Mouse (Mus musculus) C2C12 (cell line): ENCODE data around the gene Nptx2. TPM values are rescaled to one million over a fixed set of nuclear protein-coding genes. Genes with fewer than 3 reads are reported as not detected.

Experiments used
- H3K27me3 ChIP-seq: one replicate; pipeline ENCODE4 v1.6.1; 2011; ENCODE audit not compliant: control insufficient read depth, insufficient read depth, insufficient read length
- H3K36me3 ChIP-seq: one replicate; pipeline ENCODE4 v1.6.1; 2011; ENCODE audit not compliant: control insufficient read depth, insufficient read depth
- H3K4me3 ChIP-seq: one replicate; pipeline ENCODE4 v1.5.1; 2011; ENCODE audit warnings: mild to moderate bottlenecking, control low read depth; ENCODE audit not compliant: poor library complexity, insufficient read depth, severe bottlenecking
- H3K79me2 ChIP-seq: one replicate; pipeline ENCODE4 v1.6.1; 2011; ENCODE audit not compliant: control insufficient read depth, insufficient read depth
- H3K79me3 ChIP-seq: one replicate; pipeline ENCODE4 v1.6.1; 2011; ENCODE audit warnings: low read depth, control low read depth
- H3ac ChIP-seq: one replicate; pipeline ENCODE3; 2011; ENCODE audit warnings: low read depth; ENCODE audit not compliant: control insufficient read depth, insufficient read length
- CEBPB ChIP-seq: IDR thresholded peaks from one replicate; pipeline ENCODE4 v1.6.1; 2011; ENCODE audit warnings: low read depth, mild to moderate bottlenecking, control low read depth, moderate library complexity
- CTCF ChIP-seq: IDR thresholded peaks from one replicate; pipeline ENCODE4 v1.5.1; 2011; ENCODE audit not compliant: control insufficient read depth, insufficient read depth, insufficient read length
- FOSL1 ChIP-seq: IDR thresholded peaks from one replicate; pipeline ENCODE4 v1.8.0; 2011; ENCODE audit warnings: mild to moderate bottlenecking, low read length; ENCODE audit not compliant: poor library complexity, insufficient read depth, severe bottlenecking
- MAX ChIP-seq: IDR thresholded peaks from one replicate; pipeline ENCODE4 v1.6.1; 2011; ENCODE audit warnings: mild to moderate bottlenecking, control low read depth
- MYOD1 ChIP-seq: IDR thresholded peaks from one replicate; pipeline ENCODE4 v1.6.1; 2011; ENCODE audit warnings: low read depth; ENCODE audit not compliant: control insufficient read depth, insufficient read length
- MYOG ChIP-seq: IDR thresholded peaks from one replicate; pipeline ENCODE4 v1.6.1; 2011; ENCODE audit not compliant: control insufficient read depth, insufficient read length; ENCODE audit errors: extremely low read depth
- USF1 ChIP-seq: IDR thresholded peaks from one replicate; pipeline ENCODE4 v1.6.1; 2011; ENCODE audit warnings: low read depth, mild to moderate bottlenecking, control low read depth, moderate library complexity
- long read RNA-seq, 2 experiments: library from polyadenylated mRNA; unstranded; transcript quantifications; one replicate each; pipeline ENCODE4 v2.0.0; 2019 to 2020
- polyA plus RNA-seq: library from polyadenylated mRNA; unstranded; fragments of >200 nt; fragmentation: generic; extraction: Trizol; gene quantifications from one replicate; pipeline ENCODE4 v1.2.1, GENCODE M21; 2012; ENCODE audit warnings: missing spikeins

Nptx2 gene
- polyA plus RNA-seq = not detected
- long read RNA-seq, experiment 1 = 0 reads
- long read RNA-seq, experiment 2 = 0 reads

DNA sequence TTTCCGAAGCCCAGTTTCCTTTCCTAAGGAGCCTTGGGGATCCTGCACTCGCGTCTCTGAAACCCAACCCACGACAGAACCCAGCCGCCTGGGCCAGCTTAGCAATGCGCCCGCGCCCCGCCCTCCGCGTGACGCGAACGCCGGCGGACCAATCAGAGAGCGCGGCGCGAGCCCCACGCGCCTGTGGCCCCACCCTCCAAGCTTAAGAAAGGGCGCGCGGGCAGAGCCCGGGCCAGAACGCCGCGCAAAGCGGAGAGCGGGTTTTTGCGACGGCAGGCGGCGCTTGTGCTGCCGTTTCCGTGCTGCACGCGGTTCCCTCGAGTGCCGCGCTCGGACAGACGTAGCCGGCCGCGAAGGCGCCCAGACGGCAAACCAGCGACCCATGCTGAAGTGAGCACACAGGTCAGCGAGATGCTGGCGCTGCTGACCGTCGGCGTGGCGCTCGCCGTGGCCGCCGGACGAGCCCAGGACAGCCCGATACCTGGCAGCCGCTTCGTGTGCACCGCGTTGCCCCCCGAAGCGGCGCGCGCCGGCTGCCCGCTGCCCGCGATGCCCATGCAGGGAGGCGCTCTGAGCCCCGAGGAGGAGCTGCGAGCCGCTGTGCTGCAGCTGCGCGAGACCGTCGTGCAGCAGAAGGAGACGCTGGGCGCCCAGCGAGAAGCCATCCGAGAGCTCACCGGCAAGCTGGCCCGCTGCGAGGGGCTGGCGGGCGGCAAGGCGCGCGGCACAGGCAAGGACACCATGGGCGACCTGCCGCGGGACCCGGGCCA lies at the start of gene Nptx2:
TSS of gene Nptx2 (plus strand) at position 250 of the 770 bp plus-strand sequence.
- H3K4me3 ChIP-seq = no peak within 1 kb of the TSS
- no peaks in the 10 kb centered on the region for H3K79me2 ChIP-seq
- H3K36me3 ChIP-seq = no peaks in the 10 kb centered on the region
- H3K79me3 ChIP-seq = no peaks in the 10 kb centered on the region
- H3K27me3 ChIP-seq = peaks cover 5% of the 10 kb centered on the region
- no peak within 1 kb of the TSS for H3ac ChIP-seq
- TF ChIP-seq CTCF = no peak
- no peak for TF ChIP-seq MYOD1
- no peak for TF ChIP-seq CEBPB
- no peak for TF ChIP-seq MAX
- no peak for TF ChIP-seq MYOG
- TF ChIP-seq FOSL1 = no peak

DNA sequence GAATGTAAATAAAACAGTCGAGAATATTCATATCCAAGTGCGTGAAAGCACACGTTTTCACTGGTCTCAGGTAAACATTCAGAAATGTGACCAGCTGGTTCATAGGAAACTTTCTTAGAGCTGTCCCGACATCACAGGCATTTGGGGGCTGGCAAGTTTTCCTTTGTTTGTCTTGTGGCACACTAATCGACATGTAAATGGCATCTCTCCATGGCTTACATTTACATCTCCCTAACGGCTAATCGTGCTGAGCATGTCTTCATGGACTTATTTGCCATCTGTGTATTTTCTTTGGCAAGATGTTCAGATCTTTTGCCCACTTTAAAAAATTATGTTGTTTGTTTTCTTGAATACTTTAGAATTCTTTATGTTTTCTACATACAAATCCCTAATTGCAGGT lies 49.2 kb upstream of the Nptx2 start:
- TF ChIP-seq MYOD1 = no peak
- TF ChIP-seq USF1 = no peak
- TF ChIP-seq MYOG = no peak
- no peak for TF ChIP-seq CTCF
- no peak for TF ChIP-seq MAX
- Histone ChIP-seq H3K27me3 (no peaks in the 10 kb centered on the region), H3K4me3 (no peak overlapping the region), H3K36me3 (no peaks in the 10 kb centered on the region), H3K79me3 (no peaks in the 10 kb centered on the region), H3ac (no peak overlapping the region), H3K79me2 (no peaks in the 10 kb centered on the region)

DNA sequence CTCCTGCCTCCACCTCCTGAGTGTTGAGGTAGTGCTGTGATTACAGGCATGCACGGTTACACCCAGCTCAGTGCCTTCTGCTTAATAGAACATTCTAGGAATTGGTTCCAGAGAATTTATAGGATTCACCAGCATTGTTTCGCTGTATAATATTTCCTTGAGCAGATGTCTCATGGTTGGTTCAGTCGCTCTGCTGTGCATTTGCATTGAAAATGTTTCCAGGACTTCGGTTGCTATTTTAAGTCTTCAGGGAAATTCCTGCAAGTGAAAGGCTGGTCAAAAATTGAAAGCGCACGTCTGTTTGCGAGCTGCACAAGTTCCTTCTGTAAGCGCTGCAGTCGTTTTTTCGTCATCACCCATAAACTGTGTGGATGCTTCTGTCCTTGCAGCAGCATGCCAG lies 41.5 kb upstream of the Nptx2 start:
- Histone ChIP-seq H3K79me3 (no peaks in the 10 kb centered on the region), H3K79me2 (no peaks in the 10 kb centered on the region), H3K4me3 (no peak overlapping the region), H3K27me3 (no peaks in the 10 kb centered on the region), H3K36me3 (no peaks in the 10 kb centered on the region), H3ac (no peak overlapping the region)
- no peak for TF ChIP-seq MAX

DNA sequence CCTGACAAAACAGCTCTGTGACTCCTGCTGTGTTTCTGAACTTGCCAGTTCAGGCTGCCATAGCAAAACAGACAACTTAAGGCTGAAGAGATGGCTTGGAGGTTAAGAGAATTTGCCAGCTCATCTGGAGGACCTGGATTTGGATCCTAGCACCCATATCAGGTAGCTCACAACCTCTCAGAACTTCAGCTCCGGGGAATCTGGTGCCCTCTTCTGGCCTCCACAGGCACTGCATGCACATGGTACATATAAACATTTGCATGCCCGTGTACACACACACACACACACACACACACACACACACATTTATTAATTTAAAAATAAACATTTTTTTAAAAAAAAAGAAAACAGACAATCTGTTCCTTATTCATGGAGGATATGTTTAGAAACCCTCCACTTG lies 40.0 kb upstream of the Nptx2 start:
- no peak for TF ChIP-seq CTCF
- TF ChIP-seq MYOG = no peak
- TF ChIP-seq MAX = no peak
- TF ChIP-seq MYOD1 = no peak
- no peak for TF ChIP-seq CEBPB
- TF ChIP-seq USF1 = no peak
- TF ChIP-seq FOSL1 = no peak
- H3K79me3 ChIP-seq = no peaks in the 10 kb centered on the region

DNA sequence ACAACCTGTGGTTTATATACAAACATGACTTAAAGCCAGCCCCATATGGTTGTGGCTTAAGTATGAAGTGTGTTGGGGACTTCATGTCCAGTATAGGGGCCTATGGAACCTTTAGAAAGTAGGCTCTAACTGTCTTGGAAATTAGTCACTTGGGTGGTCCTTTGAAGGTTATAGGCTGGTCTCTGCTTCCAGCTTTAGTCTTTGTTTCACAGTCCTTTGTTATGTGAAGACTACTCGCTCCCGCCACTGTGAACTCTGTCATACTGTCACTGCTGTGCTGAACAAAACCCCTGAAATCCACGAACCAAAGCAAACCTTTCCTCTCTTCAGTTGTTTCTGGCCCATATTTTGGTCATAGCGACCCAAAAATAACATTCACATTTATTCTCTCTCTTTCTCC lies 39.5 kb upstream of the Nptx2 start:
- H3K4me3 ChIP-seq = no peak overlapping the region
- no peaks in the 10 kb centered on the region for H3K79me2 ChIP-seq
- H3K79me3 ChIP-seq = no peaks in the 10 kb centered on the region
- no peak overlapping the region for H3ac ChIP-seq
- H3K27me3 ChIP-seq = no peaks in the 10 kb centered on the region
- TF ChIP-seq FOSL1 (no peak), MYOD1 (no peak), CTCF (no peak), CEBPB (no peak), MAX (no peak), MYOG (no peak), USF1 (no peak)
- H3K36me3 ChIP-seq = no peaks in the 10 kb centered on the region

More for the DNA sequence above, 40.0 kb upstream of the Nptx2 start:
- Histone ChIP-seq H3ac (no peak overlapping the region), H3K79me2 (no peaks in the 10 kb centered on the region), H3K27me3 (no peaks in the 10 kb centered on the region), H3K36me3 (no peaks in the 10 kb centered on the region), H3K4me3 (no peak overlapping the region)

DNA sequence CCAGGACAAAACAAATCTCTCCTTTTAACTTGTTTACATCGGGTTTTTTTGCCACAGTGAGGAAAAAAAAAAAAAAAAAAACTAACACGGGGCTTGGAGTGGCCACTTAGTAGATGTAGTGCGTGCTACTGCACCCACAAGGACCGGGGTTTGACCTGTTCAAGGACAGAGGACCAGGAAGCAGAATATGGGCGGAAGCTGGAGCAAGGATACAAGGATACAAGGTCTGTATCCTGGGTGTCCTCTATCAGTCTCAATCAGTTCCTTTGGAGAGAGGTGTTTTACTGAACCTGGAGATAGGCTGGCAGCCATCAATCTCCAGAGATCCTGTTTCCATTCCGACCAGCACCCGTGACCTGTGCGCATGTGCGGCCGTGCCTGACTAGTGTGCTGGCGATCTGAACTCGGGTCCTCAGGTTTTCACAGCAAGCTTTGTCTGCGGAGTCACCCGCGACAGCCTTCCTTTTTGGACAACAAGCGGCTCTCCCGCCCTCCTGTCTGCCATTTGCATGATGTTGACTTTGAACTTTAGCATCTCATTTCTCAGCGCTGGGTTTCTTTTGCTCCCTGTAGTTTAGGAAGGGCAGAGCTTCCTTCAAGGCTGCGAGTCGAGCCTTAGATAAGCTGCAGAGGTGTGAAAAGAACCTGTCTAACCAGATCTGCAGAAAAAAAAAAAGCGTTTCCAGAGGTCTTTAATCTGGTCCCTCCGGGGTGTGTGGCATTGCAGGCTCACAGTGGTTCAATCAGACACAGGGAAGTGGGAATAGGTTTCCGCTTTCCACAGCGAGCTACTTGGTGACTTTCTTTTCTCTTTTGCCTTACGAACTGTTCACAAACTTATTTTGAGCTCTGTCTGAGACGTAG lies 38.8 kb upstream of the Nptx2 start:
- Histone ChIP-seq H3K27me3 (no peaks in the 10 kb centered on the region), H3K79me3 (no peaks in the 10 kb centered on the region), H3K4me3 (no peak overlapping the region), H3K36me3 (no peaks in the 10 kb centered on the region), H3ac (no peak overlapping the region), H3K79me2 (no peaks in the 10 kb centered on the region)
- TF ChIP-seq CEBPB (no peak), MAX (no peak), USF1 (no peak)
